Mouse (Mus musculus): Measurements from ENCODE around the gene Sfxn2. TPM values are rescaled to one million over a fixed set of nuclear protein-coding genes. Genes with fewer than 3 reads are reported as not detected.

Gene Sfxn2
- total RNA-seq, 2 experiments from 2014 or later, result 8.1 to 8.3 TPM

GRCm38 (mm10) chr19:46623790-46624772 lies 50.9 kb downstream of the Sfxn2 start:
- no peak for DNase-seq (ENCODE audit: low spot score in 2 of 2)

GRCm38 (mm10) chr19:46625015-46625414 lies 51.9 kb downstream of the Sfxn2 start:
- no peak for DNase-seq (ENCODE audit: low spot score in 2 of 2)

GRCm38 (mm10) chr19:46625519-46625918 lies 52.4 kb downstream of the Sfxn2 start:
- DNase-seq (ENCODE audit: low spot score in 2 of 2), result no peak

- DNase-seq (ENCODE audit: low spot score in 2 of 2), result no peak
Measured at GRCm38 (mm10) chr19:46628403-46628802, 55.2 kb downstream of the Sfxn2 start.

- DNase-seq (ENCODE audit: low spot score in 2 of 2), result no peak
Measured at GRCm38 (mm10) chr19:46629807-46630206, 56.6 kb downstream of the Sfxn2 start.

- no peak for DNase-seq (ENCODE audit: low spot score in 2 of 2)
Measured at GRCm38 (mm10) chr19:46631637-46632036, 58.5 kb downstream of the Sfxn2 start.

GRCm38 (mm10) chr19:46635766-46636165 lies 62.6 kb downstream of the Sfxn2 start:
- DNase-seq (ENCODE audit: low spot score in 2 of 2), result no peak

GRCm38 (mm10) chr19:46637598-46637997 lies 64.4 kb downstream of the Sfxn2 start:
- no peak for DNase-seq (ENCODE audit: low spot score in 2 of 2)

- DNase-seq (ENCODE audit: low spot score in 2 of 2), result no peak
Measured at GRCm38 (mm10) chr19:46639053-46639452, 65.9 kb downstream of the Sfxn2 start.

- DNase-seq (ENCODE audit: low spot score in 2 of 2), result no peak
Measured at GRCm38 (mm10) chr19:46639496-46639895, 66.3 kb downstream of the Sfxn2 start.

- DNase-seq (ENCODE audit: low spot score in 2 of 2), result no peak
Measured at GRCm38 (mm10) chr19:46640780-46641179, 67.6 kb downstream of the Sfxn2 start.

- peak; percentile 66 to 71 for DNase-seq (ENCODE audit: low spot score in 2 of 2)
Measured at GRCm38 (mm10) chr19:46641420-46642085, 68.4 kb downstream of the Sfxn2 start.

- DNase-seq (ENCODE audit: low spot score in 2 of 2), result no peak
Measured at GRCm38 (mm10) chr19:46642136-46642753, 69.1 kb downstream of the Sfxn2 start.

GRCm38 (mm10) chr19:46643236-46643635 lies 70.1 kb downstream of the Sfxn2 start:
- DNase-seq (ENCODE audit: low spot score in 2 of 2), result no peak

- DNase-seq (ENCODE audit: low spot score in 2 of 2), result no peak
Measured at GRCm38 (mm10) chr19:46644343-46644792, 71.2 kb downstream of the Sfxn2 start.

- DNase-seq (ENCODE audit: low spot score in 2 of 2), result no peak
Measured at GRCm38 (mm10) chr19:46644793-46645602, 71.8 kb downstream of the Sfxn2 start.

- DNase-seq (ENCODE audit: low spot score in 2 of 2), result no peak
Measured at GRCm38 (mm10) chr19:46646041-46646481, 72.9 kb downstream of the Sfxn2 start.

- DNase-seq (ENCODE audit: low spot score in 2 of 2), result no peak
Measured at GRCm38 (mm10) chr19:46647254-46647653, 74.1 kb downstream of the Sfxn2 start.

Measured in adrenal gland, adult 18-20 months (tissue).